Mouse (Mus musculus) E14TG2a.4 (cell line): ENCODE results near the gene Scel.

Experiments
- CTCF ChIP-seq: conservative IDR thresholded peaks from 2 replicates; pipeline ENCODE4 v1.5.1; 2014; ENCODE audit warnings: low read length
- NANOG ChIP-seq: IDR thresholded peaks from 2 replicates; pipeline ENCODE4 v1.6.1; 2014; ENCODE audit warnings: borderline replicate concordance, low read length, mixed read lengths
- POU5F1 ChIP-seq: IDR thresholded peaks from 2 replicates; pipeline ENCODE4 v1.6.1; 2014; ENCODE audit warnings: low read length, borderline replicate concordance

DNA sequence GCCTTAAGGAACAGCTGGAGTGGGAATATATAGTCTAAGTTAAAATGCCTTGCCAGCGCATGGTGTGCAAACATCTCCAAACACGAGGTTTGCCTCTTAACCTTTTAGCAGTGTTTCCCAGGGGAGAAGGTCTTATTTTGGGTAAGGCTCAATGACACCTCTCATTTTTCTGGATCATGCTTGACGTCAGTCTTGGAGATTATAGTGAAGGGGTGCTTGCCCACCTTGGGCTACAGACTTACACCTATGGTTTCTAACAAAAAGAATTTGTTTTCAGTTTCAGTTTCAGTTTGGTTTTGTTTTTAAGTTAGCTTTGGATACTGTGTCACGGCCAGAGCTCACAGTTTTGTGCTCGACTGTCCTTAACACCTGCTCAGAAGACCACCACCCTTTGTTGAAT lies 140.7 kb downstream of the Scel start:
- TF ChIP-seq CTCF (no peak), POU5F1 (no peak), NANOG (no peak)
